Mouse (Mus musculus) kidney, postnatal 25 days (tissue): ENCODE data around the gene Sox18.
A peak's percentile ranks its signal among the peaks of the same experiment; 100 is the strongest.

ENCODE experiments used
- DNase-seq, 2 experiments: peaks; one replicate each; pipeline ENCODE4 v3.0.0; 2021; ENCODE audit warnings: mixed read lengths in 2 of 2

Sox18 gene

GRCm38 (mm10) chr2:181645666-181646065 lies 25.8 kb downstream of the Sox18 start:
- no peak for DNase-seq

- DNase-seq = peak; percentile 61 to 64
These were observed 27.1 kb downstream of the Sox18 start for GRCm38 (mm10) chr2:181644361-181644760.

GRCm38 (mm10) chr2:181635865-181636264 lies 35.6 kb downstream of the Sox18 start:
- DNase-seq = no peak

GRCm38 (mm10) chr2:181632624-181633023 lies 38.8 kb downstream of the Sox18 start:
- DNase-seq = no peak

GRCm38 (mm10) chr2:181628471-181628870 lies 43.0 kb downstream of the Sox18 start:
- DNase-seq = no peak

GRCm38 (mm10) chr2:181623401-181623800 lies 48.0 kb downstream of the Sox18 start:
- peak in 1 of 2 experiments; percentile 57 for DNase-seq
